Mouse (Mus musculus) lung, embryonic 16.5 days (tissue): Measurements from ENCODE around the gene Gm14406. TPM values are rescaled to one million over a fixed set of nuclear protein-coding genes. Genes with fewer than 3 reads are reported as not detected.

Experiments used
- ATAC-seq: fragments of 200-750 bp; cut with Nextera tagmentation; 2 replicates; pipeline ENCODE4 v1.8.0; 2017; ENCODE audit warnings: low read depth, mild to moderate bottlenecking, moderate library complexity
- H3K27ac ChIP-seq: fragments of 300-500 bp; sonication (generic); 2 replicates; pipeline ENCODE4 v1.5.1; 2014; ENCODE audit warnings: mild to moderate bottlenecking, control low read depth, low read length
- H3K27me3 ChIP-seq: fragments of 300-500 bp; sonication (generic); 2 replicates; pipeline ENCODE4 v1.6.1; 2014; ENCODE audit warnings: low read depth, low read length, mixed read lengths; ENCODE audit not compliant: control insufficient read depth, insufficient read depth
- H3K36me3 ChIP-seq: fragments of 300-500 bp; sonication (generic); 2 replicates; pipeline ENCODE4 v1.6.1; 2014; ENCODE audit warnings: low read length; ENCODE audit not compliant: control insufficient read depth, insufficient read depth
- H3K4me1 ChIP-seq: fragments of 300-500 bp; sonication (generic); replicated peaks from 2 replicates; pipeline ENCODE4 v1.6.1; 2014; ENCODE audit warnings: low read length, mixed read lengths; ENCODE audit not compliant: control insufficient read depth, insufficient read depth
- H3K4me2 ChIP-seq: fragments of 300-500 bp; sonication (generic); 2 replicates; pipeline ENCODE4 v1.6.1; 2014; ENCODE audit warnings: low read depth, low read length, control low read depth
- H3K4me3 ChIP-seq: fragments of 300-500 bp; sonication (generic); 2 replicates; pipeline ENCODE4 v1.5.1; 2014; ENCODE audit warnings: mild to moderate bottlenecking, low read length, control low read depth
- H3K9ac ChIP-seq: fragments of 300-500 bp; sonication (generic); 2 replicates; pipeline ENCODE4 v1.6.1; 2014; ENCODE audit warnings: low read length, control low read depth
- H3K9me3 ChIP-seq: fragments of 300-500 bp; sonication (generic); 2 replicates; pipeline ENCODE4 v1.6.1; 2016; ENCODE audit warnings: low read length; ENCODE audit not compliant: control insufficient read depth
- WGBS: fragments of 180-500 bp; shearing (Covaris S2); extraction: QIAGEN DNeasy Blood & Tissue Kit; methylation state at CpG from one replicate; pipeline ENCODE4 v1.1.7; 2014; 5-methylcytosine and 5-hydroxymethylcytosine counted together
- polyA plus RNA-seq: library from polyadenylated mRNA; unstranded; fragments of >200 nt; fragmentation: Nextera tagmentation; extraction: Ambion mirVana; gene quantifications from 2 replicates; pipeline ENCODE4 v1.2.1, GENCODE M21; 2015

Gene Gm14406
- polyA plus RNA-seq, 1 experiment from 2014 or later, result not detected

- H3K27me3 ChIP-seq, result no peaks in the 10 kb centered on the region
- no peaks in the 10 kb centered on the region for H3K36me3 ChIP-seq
- 71% methylated on average over 8 of the region's 8 CpGs for WGBS
- H3K4me1 ChIP-seq, result no peaks in the 10 kb centered on the region
- ATAC-seq, result no peak
- H3K4me3 ChIP-seq, result no peak overlapping the region
- no peak overlapping the region for H3K9ac ChIP-seq
- peaks cover 4% of the 10 kb centered on the region; the same call in 1 of the 2 replicates for H3K9me3 ChIP-seq
- H3K4me2 ChIP-seq, result no peak overlapping the region
- no peak overlapping the region for H3K27ac ChIP-seq
Observed at GRCm38 (mm10) chr2:177520035-177520434, 58.0 kb downstream of the Gm14406 start.

Other genes with a start within 250 kb of the Gm14406 start
- 13.3 and 13.6 TPM in 2 replicates for gene Gm14418, start 179.9 kb downstream of the Gm14406 start, polyA plus RNA-seq
- 19.8 and 20.2 TPM in 2 replicates for gene Zfp970, start 113.5 kb downstream of the Gm14406 start, polyA plus RNA-seq
- 11.5 and 12.7 TPM in 2 replicates for gene Gm14403, start 80.0 kb downstream of the Gm14406 start, polyA plus RNA-seq
- gene Gm14322, start 181.1 kb upstream of the Gm14406 start, polyA plus RNA-seq, result 11.9 and 13.4 TPM in 2 replicates